Mouse (Mus musculus) intestine, embryonic 15.5 days (tissue): Measurements from ENCODE around the gene Spsb4. TPM values are rescaled to one million over a fixed set of nuclear protein-coding genes. Genes with fewer than 3 reads are reported as not detected.

Experiments used
- ATAC-seq: fragments of 200-750 bp; cut with Nextera tagmentation; 2 replicates; pipeline ENCODE4 v1.8.0; 2017; ENCODE audit warnings: moderate TSS enrichment, moderate library complexity
- H3K27ac ChIP-seq: fragments of 300-500 bp; sonication (generic); 2 replicates; pipeline ENCODE4 v1.5.1; 2015; ENCODE audit warnings: mild to moderate bottlenecking, inconsistent platforms
- H3K27me3 ChIP-seq: fragments of 300-500 bp; sonication (generic); replicated peaks from 2 replicates; pipeline ENCODE4 v1.6.1; 2015; ENCODE audit warnings: inconsistent platforms
- H3K36me3 ChIP-seq: fragments of 300-500 bp; sonication (generic); 2 replicates; pipeline ENCODE4 v1.6.1; 2015; ENCODE audit warnings: inconsistent platforms
- H3K4me1 ChIP-seq: fragments of 300-500 bp; sonication (generic); replicated peaks from 2 replicates; pipeline ENCODE4 v1.6.1; 2015; ENCODE audit warnings: inconsistent platforms
- H3K4me2 ChIP-seq: fragments of 300-500 bp; sonication (generic); replicated peaks from 2 replicates; pipeline ENCODE4 v1.6.1; 2015; ENCODE audit warnings: mild to moderate bottlenecking, inconsistent platforms
- H3K4me3 ChIP-seq: fragments of 300-500 bp; sonication (generic); replicated peaks from 2 replicates; pipeline ENCODE4 v1.5.1; 2015; ENCODE audit warnings: inconsistent platforms
- H3K9ac ChIP-seq: fragments of 300-500 bp; sonication (generic); 2 replicates; pipeline ENCODE4 v1.6.1; 2015; ENCODE audit warnings: inconsistent platforms
- H3K9me3 ChIP-seq: fragments of 300-500 bp; sonication (generic); 2 replicates; pipeline ENCODE4 v1.6.1; 2016; ENCODE audit warnings: inconsistent platforms
- WGBS: fragments of 180-500 bp; shearing (Covaris S2); methylation state at CpG from one replicate; pipeline ENCODE4 v1.1.7; 2015; 5-methylcytosine and 5-hydroxymethylcytosine counted together
- polyA plus RNA-seq: library from polyadenylated mRNA; unstranded; fragments of >200 nt; fragmentation: Nextera tagmentation; extraction: Ambion mirVana; gene quantifications from 2 replicates; pipeline ENCODE4 v1.2.1, GENCODE M21; 2015

Gene Spsb4
- polyA plus RNA-seq, 1 experiment from 2014 or later: 29.3 TPM

GRCm38 (mm10) chr9:97036656-97037055, 18.0 kb upstream of the Spsb4 start:
- H3K4me3 ChIP-seq: no peak overlapping the region
- H3K36me3 ChIP-seq: no peaks in the 10 kb centered on the region
- WGBS: 89% methylated on average over 7 of the region's 7 CpGs
- no peak overlapping the region for H3K4me2 ChIP-seq
- no peak overlapping the region for H3K27ac ChIP-seq
- no peaks in the 10 kb centered on the region for H3K27me3 ChIP-seq
- no peaks in the 10 kb centered on the region for H3K4me1 ChIP-seq
- no peaks in the 10 kb centered on the region for H3K9me3 ChIP-seq
- no peak for ATAC-seq
- H3K9ac ChIP-seq: no peak overlapping the region

- H3K4me2 ChIP-seq: no peak overlapping the region
- H3K9ac ChIP-seq: no peak overlapping the region
- no peaks in the 10 kb centered on the region for H3K9me3 ChIP-seq
- no peak overlapping the region for H3K27ac ChIP-seq
- H3K4me1 ChIP-seq: no peaks in the 10 kb centered on the region
- 77% methylated on average over 12 of the region's 12 CpGs for WGBS
- H3K36me3 ChIP-seq: no peaks in the 10 kb centered on the region
- no peak for ATAC-seq
- no peak overlapping the region for H3K4me3 ChIP-seq
- no peaks in the 10 kb centered on the region for H3K27me3 ChIP-seq
Observed at GRCm38 (mm10) chr9:97027361-97027760, 8.7 kb upstream of the Spsb4 start.

DNA sequence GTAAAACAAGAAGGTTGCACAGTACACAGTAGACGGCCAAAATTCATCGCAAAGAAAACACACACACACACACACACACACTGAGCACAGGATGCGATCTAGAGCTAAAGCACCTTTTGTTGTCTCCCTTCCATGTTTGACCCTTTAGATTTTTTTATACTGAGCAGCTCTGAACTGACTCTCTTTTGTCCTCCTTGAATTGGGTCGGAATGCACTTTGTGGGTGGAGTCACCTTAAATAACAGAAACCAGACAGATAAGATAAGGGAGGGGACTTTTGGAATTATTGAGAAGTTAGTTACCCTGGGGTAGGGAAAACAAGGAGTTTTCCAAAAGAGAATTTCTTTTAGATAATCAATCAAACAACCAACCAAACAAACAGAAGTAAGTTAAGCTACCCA, 7.4 kb upstream of the Spsb4 start:
- H3K27me3 ChIP-seq: no peaks in the 10 kb centered on the region
- no peak for ATAC-seq
- WGBS: 83% methylated on average over 4 of the region's 4 CpGs

GRCm38 (mm10) chr9:97024451-97024850, 5.8 kb upstream of the Spsb4 start:
- no peak overlapping the region for H3K4me3 ChIP-seq
- no peak for ATAC-seq
- H3K9me3 ChIP-seq: no peaks in the 10 kb centered on the region
- H3K4me2 ChIP-seq: no peak overlapping the region
- no peak overlapping the region for H3K9ac ChIP-seq
- no peaks in the 10 kb centered on the region for H3K27me3 ChIP-seq
- no peak overlapping the region for H3K27ac ChIP-seq
- 82% methylated on average over 7 of the region's 7 CpGs for WGBS
- 0 out of 2 replicates have a peak, but pooled peaks cover 2% of the 10 kb centered on the region for H3K4me1 ChIP-seq
- no peaks in the 10 kb centered on the region for H3K36me3 ChIP-seq

More for the DNA sequence above, 7.4 kb upstream of the Spsb4 start:
- Histone ChIP-seq H3K4me3 (no peak overlapping the region), H3K4me1 (0 out of 2 replicates have a peak, but pooled peaks cover 2% of the 10 kb centered on the region), H3K27ac (no peak overlapping the region), H3K9me3 (no peaks in the 10 kb centered on the region), H3K36me3 (no peaks in the 10 kb centered on the region), H3K4me2 (no peak overlapping the region), H3K9ac (no peak overlapping the region)

- H3K36me3 ChIP-seq: no peaks in the 10 kb centered on the region
- H3K9ac ChIP-seq: no peak overlapping the region
- H3K27ac ChIP-seq: no peak overlapping the region
- no peak for ATAC-seq
- H3K4me2 ChIP-seq: no peak overlapping the region
- no peak overlapping the region for H3K4me3 ChIP-seq
- H3K9me3 ChIP-seq: no peaks in the 10 kb centered on the region
- no peaks in the 10 kb centered on the region for H3K27me3 ChIP-seq
- 84% methylated on average over 4 of the region's 4 CpGs for WGBS
- H3K4me1 ChIP-seq: peaks cover 9% of the 10 kb centered on the region; the same call in 1 of the 2 replicates
Observed at GRCm38 (mm10) chr9:97022948-97023347, 4.3 kb upstream of the Spsb4 start.

DNA sequence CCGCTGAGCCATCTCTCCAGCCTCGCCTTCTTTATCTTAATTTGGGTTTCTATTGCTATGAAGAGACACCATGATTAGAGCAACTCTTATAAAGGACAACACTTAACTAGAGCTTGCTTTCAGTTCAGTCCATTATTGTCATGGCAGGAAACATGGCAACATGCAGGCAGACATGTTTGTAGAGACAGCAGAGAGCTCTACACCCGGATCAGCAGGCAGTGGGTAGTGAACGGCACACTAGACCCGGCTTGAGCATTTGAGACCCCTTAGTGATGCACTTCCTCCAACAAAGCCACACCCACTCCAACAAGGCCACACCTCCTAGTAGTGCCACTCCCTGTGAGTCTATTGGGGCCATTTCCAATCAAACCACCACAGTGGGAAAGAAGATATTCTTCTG, 3.7 kb upstream of the Spsb4 start:
- no peak for ATAC-seq
- WGBS: 83% methylated on average over 5 of the region's 5 CpGs
- H3K4me1 ChIP-seq: peaks cover 9% of the 10 kb centered on the region; the same call in 1 of the 2 replicates
- no peak overlapping the region for H3K27ac ChIP-seq
- H3K4me3 ChIP-seq: no peak overlapping the region
- no peak overlapping the region for H3K4me2 ChIP-seq
- no peaks in the 10 kb centered on the region for H3K27me3 ChIP-seq
- H3K9me3 ChIP-seq: no peaks in the 10 kb centered on the region
- no peaks in the 10 kb centered on the region for H3K36me3 ChIP-seq
- no peak overlapping the region for H3K9ac ChIP-seq

GRCm38 (mm10) chr9:97020152-97020551, 1.5 kb upstream of the Spsb4 start:
- WGBS: 73% methylated on average over 8 of the region's 8 CpGs
- Histone ChIP-seq H3K36me3 (no peaks in the 10 kb centered on the region), H3K9me3 (no peaks in the 10 kb centered on the region), H3K27me3 (no peaks in the 10 kb centered on the region), H3K27ac (no peak overlapping the region), H3K4me3 (no peak overlapping the region), H3K4me1 (peaks cover 22% of the 10 kb centered on the region), H3K4me2 (no peak overlapping the region), H3K9ac (no peak overlapping the region)
- ATAC-seq: no peak

DNA sequence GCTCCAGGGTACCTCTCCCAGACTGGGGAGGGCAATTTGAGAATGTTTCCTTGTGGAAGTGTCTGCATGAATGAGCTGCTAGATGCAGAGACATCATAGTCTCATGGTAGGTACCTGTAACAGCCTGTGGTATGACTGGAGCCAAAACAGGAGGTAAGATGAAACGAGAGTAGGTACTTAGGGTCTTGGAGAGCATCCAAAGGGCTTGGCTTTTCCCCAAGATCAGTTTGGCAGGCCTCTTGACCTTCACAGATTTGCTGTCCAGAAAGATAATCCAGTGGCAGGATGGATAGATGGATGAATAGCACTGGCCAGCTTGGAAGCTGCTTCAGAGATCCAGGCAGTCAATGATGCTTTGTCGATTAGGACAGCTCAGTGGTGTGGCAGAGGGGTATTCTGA, 1.0 kb upstream of the Spsb4 start:
- ATAC-seq: no peak
- H3K9ac ChIP-seq: no peak overlapping the region
- 66% methylated on average over 2 of the region's 2 CpGs for WGBS
- H3K4me2 ChIP-seq: no peak overlapping the region
- H3K36me3 ChIP-seq: no peaks in the 10 kb centered on the region
- H3K27me3 ChIP-seq: no peaks in the 10 kb centered on the region
- H3K4me3 ChIP-seq: no peak overlapping the region
- H3K4me1 ChIP-seq: peaks cover 22% of the 10 kb centered on the region
- no peak overlapping the region for H3K27ac ChIP-seq
- H3K9me3 ChIP-seq: no peaks in the 10 kb centered on the region

GRCm38 (mm10) chr9:97019231-97019630, 588 bp upstream of the Spsb4 start:
- Histone ChIP-seq H3K9me3 (no peaks in the 10 kb centered on the region), H3K36me3 (no peaks in the 10 kb centered on the region), H3K9ac (peak overlapping the region; percentile 82), H3K27me3 (no peaks in the 10 kb centered on the region), H3K4me3 (peak overlapping the region; percentile 76), H3K27ac (peak overlapping the region; percentile 94; the same call in 1 of the 2 replicates), H3K4me2 (peak overlapping the region; percentile 92), H3K4me1 (peaks cover 22% of the 10 kb centered on the region)
- 0 out of 2 replicates have a peak, but pooled peaks have one; percentile 5 for ATAC-seq
- WGBS: 3% methylated on average over 11 of the region's 11 CpGs

GRCm38 (mm10) chr9:97017811-97018641, 617 bp downstream of the Spsb4 start:
- peak overlapping the region; percentile 76 for H3K4me3 ChIP-seq
- no peaks in the 10 kb centered on the region for H3K9me3 ChIP-seq
- peaks cover 27% of the 10 kb centered on the region for H3K4me1 ChIP-seq

GRCm38 (mm10) chr9:97017121-97017810, 1.4 kb downstream of the Spsb4 start:
- Histone ChIP-seq H3K36me3 (no peaks in the 10 kb centered on the region), H3K9me3 (no peaks in the 10 kb centered on the region), H3K27me3 (no peaks in the 10 kb centered on the region), H3K4me2 (peak overlapping the region; percentile 92), H3K4me3 (peak overlapping the region; percentile 76), H3K27ac (peak overlapping the region; percentile 28; the same call in 1 of the 2 replicates), H3K4me1 (peaks cover 33% of the 10 kb centered on the region), H3K9ac (peak overlapping the region; percentile 82)
- ATAC-seq: no peak
- 1% methylated on average over 34 of the region's 34 CpGs for WGBS

More at GRCm38 (mm10) chr9:97017811-97018641, 617 bp downstream of the Spsb4 start:
- H3K9ac ChIP-seq: peak overlapping the region; percentile 82
- peak; percentile 64 for ATAC-seq
- under 1% methylated on average over 62 of the region's 62 CpGs for WGBS
- H3K27ac ChIP-seq: peak overlapping the region; percentile 94
- H3K36me3 ChIP-seq: no peaks in the 10 kb centered on the region
- no peaks in the 10 kb centered on the region for H3K27me3 ChIP-seq
- peak overlapping the region; percentile 92 for H3K4me2 ChIP-seq

DNA sequence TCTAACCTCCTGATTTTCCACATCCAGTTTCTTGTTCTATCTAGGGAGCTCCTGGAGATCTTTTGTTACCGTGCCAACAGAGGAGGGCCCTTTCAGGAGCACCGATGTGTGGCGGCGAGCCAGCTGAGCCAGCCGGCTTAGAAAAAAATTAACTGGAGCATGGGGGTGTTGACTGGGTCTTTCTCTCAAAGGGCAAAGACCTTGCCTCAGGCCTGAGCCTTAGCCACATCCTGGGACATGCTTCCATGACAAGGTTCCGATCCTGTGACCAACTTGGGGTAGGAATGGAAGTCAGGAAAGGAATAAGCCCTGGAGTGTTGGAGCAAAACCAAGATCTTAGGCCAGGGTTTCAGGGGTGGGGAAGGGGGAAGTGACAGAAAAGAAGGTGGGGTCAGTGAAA, 2.9 kb downstream of the Spsb4 start:
- Histone ChIP-seq H3K4me3 (no peak overlapping the region), H3K9me3 (no peaks in the 10 kb centered on the region), H3K36me3 (no peaks in the 10 kb centered on the region), H3K4me1 (peaks cover 34% of the 10 kb centered on the region), H3K4me2 (peak overlapping the region; percentile 92), H3K9ac (no peak overlapping the region), H3K27me3 (no peaks in the 10 kb centered on the region), H3K27ac (no peak overlapping the region)
- WGBS: 27% methylated on average over 6 of the region's 6 CpGs
- ATAC-seq: no peak
